Mouse (Mus musculus) kidney, adult 2 months (tissue): ENCODE measurements around the gene Hist1h3c. TPM values are rescaled to one million over a fixed set of nuclear protein-coding genes. Genes with fewer than 3 reads are reported as not detected.
"Not testable (repeated sequence)": the region's sequence is repeated elsewhere in the genome, so short reads cannot be mapped to it uniquely, and the experiment has no call there.

Source experiments
- DNase-seq: peaks from one replicate; pipeline ENCODE4 v3.0.0; 2021
- H3K27ac ChIP-seq: fragments of 200-500 bp; 2 replicates; pipeline ENCODE4 v1.5.1; 2012; ENCODE audit warnings: low read depth, low read length, control low read depth, inconsistent platforms; ENCODE audit not compliant: insufficient read depth
- H3K27me3 ChIP-seq: fragments of 200-500 bp; replicated peaks from 2 replicates; pipeline ENCODE4 v1.6.1; 2012; ENCODE audit warnings: mild to moderate bottlenecking, moderate library complexity, low read length, inconsistent platforms; ENCODE audit not compliant: control insufficient read depth, insufficient read depth
- H3K36me3 ChIP-seq: fragments of 200-500 bp; 2 replicates; pipeline ENCODE4 v1.6.1; 2012; ENCODE audit warnings: mild to moderate bottlenecking, moderate library complexity, low read length, inconsistent platforms; ENCODE audit not compliant: control insufficient read depth, insufficient read depth
- H3K4me1 ChIP-seq: fragments of 200-500 bp; 2 replicates; pipeline ENCODE4 v1.6.1; 2011; ENCODE audit warnings: low read length; ENCODE audit not compliant: control insufficient read depth, insufficient read depth
- H3K4me3 ChIP-seq: fragments of 200-500 bp; 2 replicates; pipeline ENCODE4 v1.5.1; 2011; ENCODE audit warnings: mild to moderate bottlenecking, low read depth, low read length, control low read depth; ENCODE audit not compliant: insufficient read depth
- CTCF ChIP-seq: fragments of 200-500 bp; conservative IDR thresholded peaks from 2 replicates; pipeline ENCODE4 v1.5.1; 2011; ENCODE audit warnings: low read depth, mild to moderate bottlenecking, control low read depth, low read length, moderate library complexity, mixed read lengths; ENCODE audit not compliant: insufficient read depth, insufficient read length
- POLR2A ChIP-seq: fragments of 200-500 bp; IDR thresholded peaks from one replicate; pipeline ENCODE4 v1.6.1; 2011; ENCODE audit warnings: low read depth, low read length, control low read depth
- WGBS: fragments of 180-500 bp; shearing (Covaris S2); methylation state at CpG from one replicate; pipeline ENCODE4 v1.1.7; 2018; 5-methylcytosine and 5-hydroxymethylcytosine counted together
- polyA plus RNA-seq: library from polyadenylated mRNA; depleted of rRNA; stranded (reverse); fragments of >200 nt; gene quantifications from 2 replicates; pipeline ENCODE4 v1.2.3, GENCODE M21; 2012

Gene Hist1h3c
- polyA plus RNA-seq, 1 experiment, result 0.39 TPM

- 17% methylated on average over 4 of the region's 4 CpGs for WGBS
- peaks cover 5% of the 10 kb centered on the region; the same call in 1 of the 2 replicates for H3K4me1 ChIP-seq
- H3K36me3 ChIP-seq, result no peaks in the 10 kb centered on the region
- TF ChIP-seq CTCF (no peak), POLR2A (no peak)
- H3K4me3 ChIP-seq, result no peak overlapping the region
- no peak for DNase-seq
- no peaks in the 10 kb centered on the region for H3K27me3 ChIP-seq
- no peak overlapping the region for H3K27ac ChIP-seq
Observed at GRCm38 (mm10) chr13:23747892-23748288, 2.5 kb upstream of the Hist1h3c start.

GRCm38 (mm10) chr13:23747081-23747891 is 1.9 kb upstream of the Hist1h3c start:
- TF ChIP-seq CTCF (no peak), POLR2A (no peak)
- no peak overlapping the region for H3K27ac ChIP-seq
- H3K27me3 ChIP-seq, result no peaks in the 10 kb centered on the region
- H3K36me3 ChIP-seq, result no peaks in the 10 kb centered on the region
- H3K4me3 ChIP-seq, result no peak overlapping the region
- peaks cover 5% of the 10 kb centered on the region; the same call in 1 of the 2 replicates for H3K4me1 ChIP-seq
- WGBS, result 9% methylated on average over 13 of the region's 13 CpGs
- no peak for DNase-seq

DNA sequence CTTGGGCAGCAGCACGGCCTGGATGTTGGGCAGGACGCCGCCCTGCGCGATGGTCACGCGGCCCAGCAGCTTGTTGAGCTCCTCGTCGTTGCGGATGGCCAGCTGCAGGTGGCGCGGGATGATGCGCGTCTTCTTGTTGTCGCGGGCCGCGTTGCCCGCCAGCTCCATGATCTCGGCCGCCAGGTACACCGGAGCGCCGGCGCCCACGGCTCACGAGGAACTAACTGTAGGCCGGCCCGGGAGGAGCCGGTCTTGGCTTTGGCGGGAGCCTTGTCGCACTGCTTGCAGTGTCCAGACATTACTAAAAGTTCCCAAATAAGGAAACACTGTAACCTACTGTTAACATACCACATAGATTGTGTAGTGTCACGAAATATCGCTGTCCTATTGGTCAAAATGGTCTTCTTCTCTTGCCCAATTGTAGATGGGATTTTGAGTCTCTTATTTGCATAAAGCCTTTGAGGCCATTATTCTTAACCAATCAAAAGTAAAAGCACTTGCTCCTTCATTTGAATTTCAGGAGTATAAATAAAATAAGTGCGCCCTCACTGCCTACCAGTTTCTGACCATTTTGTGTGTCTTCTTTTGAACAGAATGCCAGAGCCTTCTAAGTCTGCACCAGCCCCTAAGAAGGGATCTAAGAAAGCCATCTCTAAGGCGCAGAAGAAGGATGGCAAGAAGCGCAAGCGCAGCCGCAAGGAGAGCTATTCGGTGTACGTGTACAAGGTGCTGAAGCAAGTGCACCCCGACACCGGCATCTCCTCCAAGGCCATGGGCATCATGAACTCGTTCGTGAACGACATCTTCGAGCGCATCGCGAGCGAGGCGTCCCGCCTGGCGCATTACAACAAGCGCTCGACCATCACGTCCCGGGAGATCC is 1.0 kb upstream of the Hist1h3c start, which contains the start of gene Hist1h2bb:
Hist1h2bb (plus strand) TSS at position 534 of the 880 bp plus-strand sequence.
- peak; percentile 93 for DNase-seq
- H3K27me3 ChIP-seq, H3K4me1 ChIP-seq, H3K36me3 ChIP-seq: not testable (repeated sequence)
- Histone ChIP-seq H3K27ac (peak within 1 kb of the TSS; percentile 93), H3K4me3 (peak within 1 kb of the TSS; percentile 50)
- WGBS, result under 1% methylated on average over 46 of the region's 58 CpGs

DNA sequence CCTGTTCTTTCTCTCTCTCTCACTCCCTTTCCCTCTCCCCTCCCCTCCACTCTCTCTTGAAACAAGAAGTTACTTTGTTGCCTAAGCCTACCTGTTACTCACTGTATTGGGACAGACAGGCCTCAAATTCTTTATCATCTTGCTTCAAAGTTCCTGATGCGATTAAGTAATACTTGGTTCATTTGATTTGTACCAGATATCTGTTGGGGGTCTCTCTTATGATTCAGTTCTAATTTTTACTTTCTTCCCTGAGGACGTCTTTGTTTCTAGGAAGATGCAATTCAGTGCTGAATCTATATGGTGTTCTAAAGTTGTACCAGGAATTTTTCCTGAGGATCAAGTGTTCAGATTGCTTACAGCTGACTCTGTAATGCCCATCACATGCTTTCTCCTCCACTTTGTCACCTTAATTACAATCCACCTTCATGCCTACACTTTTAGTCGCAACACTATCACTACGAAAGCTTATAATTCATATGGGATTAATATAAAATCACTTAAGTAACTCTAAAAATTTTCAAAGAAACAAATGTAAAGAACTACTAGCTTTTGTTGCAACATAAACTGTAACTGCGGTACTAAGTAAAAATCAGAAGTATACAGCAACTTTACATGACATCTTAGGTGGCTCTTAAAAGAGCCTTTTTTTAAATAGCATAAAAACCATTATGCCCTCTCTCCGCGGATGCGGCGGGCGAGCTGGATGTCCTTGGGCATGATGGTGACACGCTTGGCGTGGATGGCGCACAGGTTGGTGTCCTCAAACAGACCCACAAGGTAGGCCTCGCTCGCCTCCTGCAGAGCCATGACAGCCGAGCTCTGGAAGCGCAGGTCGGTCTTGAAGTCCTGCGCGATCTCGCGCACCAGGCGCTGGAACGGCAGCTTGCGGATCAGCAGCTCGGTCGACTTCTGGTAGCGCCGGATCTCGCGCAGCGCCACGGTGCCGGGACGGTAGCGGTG is 701 bp downstream of the Hist1h3c start:
- H3K27me3 ChIP-seq, result no peaks in the 10 kb centered on the region
- H3K4me3 ChIP-seq, result no peak overlapping the region
- H3K4me1 ChIP-seq, result peaks cover 7% of the 10 kb centered on the region; the same call in 1 of the 2 replicates
- DNase-seq, result no peak
- peaks cover 3% of the 10 kb centered on the region; the same call in 1 of the 2 replicates for H3K36me3 ChIP-seq
- H3K27ac ChIP-seq, result no peak overlapping the region
- TF ChIP-seq CTCF (no peak), POLR2A (no peak)
- WGBS, result 11% methylated on average over 26 of the region's 36 CpGs

GRCm38 (mm10) chr13:23743963-23744362 is 1.4 kb downstream of the Hist1h3c start:
- Histone ChIP-seq H3K27me3 (no peaks in the 10 kb centered on the region), H3K36me3 (peaks cover 3% of the 10 kb centered on the region; the same call in 1 of the 2 replicates), H3K27ac (no peak overlapping the region), H3K4me3 (no peak overlapping the region), H3K4me1 (peaks cover 7% of the 10 kb centered on the region; the same call in 1 of the 2 replicates)
- no peak for TF ChIP-seq POLR2A
- TF ChIP-seq CTCF, result no peak
- WGBS, result 53% methylated on average over 4 of the region's 4 CpGs
- DNase-seq, result no peak

GRCm38 (mm10) chr13:23743215-23743614 is 2.2 kb downstream of the Hist1h3c start:
- TF ChIP-seq POLR2A (no peak), CTCF (no peak)
- H3K27me3 ChIP-seq, result no peaks in the 10 kb centered on the region
- DNase-seq, result no peak
- 83% methylated on average over 5 of the region's 5 CpGs for WGBS
- H3K4me1 ChIP-seq, result peaks cover 7% of the 10 kb centered on the region; the same call in 1 of the 2 replicates
- peaks cover 3% of the 10 kb centered on the region; the same call in 1 of the 2 replicates for H3K36me3 ChIP-seq
- no peak overlapping the region for H3K27ac ChIP-seq
- H3K4me3 ChIP-seq, result no peak overlapping the region
